Mouse (Mus musculus) brown adipose tissue, adult 24 weeks (tissue): ENCODE data around the gene Lsm7. TPM values are rescaled to one million over a fixed set of nuclear protein-coding genes. Genes with fewer than 3 reads are reported as not detected.

Experiments used
- H3K27ac ChIP-seq: fragments of 200-500 bp; replicated peaks from 2 replicates; pipeline ENCODE4 v1.5.1; 2012; ENCODE audit warnings: low read depth, mild to moderate bottlenecking, low read length
- H3K4me1 ChIP-seq: fragments of 200-500 bp; 2 replicates; pipeline ENCODE4 v1.6.1; 2012; ENCODE audit warnings: low read length, mixed read lengths; ENCODE audit not compliant: control insufficient read depth, insufficient read depth, insufficient read length
- H3K4me3 ChIP-seq: fragments of 200-500 bp; 2 replicates; pipeline ENCODE4 v1.5.1; 2012; ENCODE audit warnings: low read depth, mild to moderate bottlenecking, low read length, moderate library complexity; ENCODE audit not compliant: insufficient read depth
- polyA plus RNA-seq: library from polyadenylated mRNA; stranded (reverse); fragments of >200 nt; gene quantifications from 2 replicates; pipeline ENCODE4 v1.2.4, GENCODE M21; 2012; ENCODE audit not compliant: missing spikeins, insufficient read depth, insufficient read length

Gene Lsm7
- 55.6 and 61.3 TPM in 2 replicates for polyA plus RNA-seq

GRCm38 (mm10) chr10:80854913-80855748, at the start of gene Lsm7, which contains the start of gene Sppl2b:
Gene Lsm7, minus strand, starts transcription at chr10:80855209.
Gene Sppl2b, plus strand, starts transcription at chr10:80855275.
- H3K27ac ChIP-seq: 0 out of 2 replicates have a peak within 1 kb of the TSS, but pooled peaks have one; percentile 6
- peak within 1 kb of the TSS; percentile 62 for H3K4me3 ChIP-seq

DNA sequence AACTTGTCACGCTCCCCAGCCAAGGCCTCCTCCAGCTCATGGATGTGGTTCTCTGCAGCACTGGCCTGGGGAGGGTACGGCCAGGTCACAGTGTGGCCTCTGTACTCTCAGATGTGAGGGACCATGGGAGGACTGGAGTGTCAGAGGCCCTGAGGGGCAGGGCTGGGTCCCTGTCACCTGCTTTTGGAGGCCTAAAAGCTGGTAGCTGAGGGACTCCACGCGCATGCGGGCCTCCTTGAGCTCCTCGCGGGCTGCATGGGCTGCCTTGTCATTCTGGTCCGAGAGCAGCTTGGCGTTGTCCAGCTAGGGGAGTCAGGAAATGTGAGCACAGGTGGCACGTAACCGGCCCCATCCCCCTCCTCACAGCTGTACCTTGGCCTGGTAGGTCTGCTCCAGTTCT, 49.7 kb upstream of the Lsm7 start:
- Histone ChIP-seq H3K27ac (no peak overlapping the region), H3K4me1 (peaks cover 6% of the 10 kb centered on the region), H3K4me3 (no peak overlapping the region)

More at GRCm38 (mm10) chr10:80854913-80855748, at the start of gene Lsm7, which contains the start of gene Sppl2b:
- peaks cover 6% of the 10 kb centered on the region for H3K4me1 ChIP-seq

- H3K4me3 ChIP-seq: no peak overlapping the region
- no peak overlapping the region for H3K27ac ChIP-seq
- H3K4me1 ChIP-seq: peaks cover 8% of the 10 kb centered on the region
Observed at GRCm38 (mm10) chr10:80904004-80904693, 49.1 kb upstream of the Lsm7 start.

DNA sequence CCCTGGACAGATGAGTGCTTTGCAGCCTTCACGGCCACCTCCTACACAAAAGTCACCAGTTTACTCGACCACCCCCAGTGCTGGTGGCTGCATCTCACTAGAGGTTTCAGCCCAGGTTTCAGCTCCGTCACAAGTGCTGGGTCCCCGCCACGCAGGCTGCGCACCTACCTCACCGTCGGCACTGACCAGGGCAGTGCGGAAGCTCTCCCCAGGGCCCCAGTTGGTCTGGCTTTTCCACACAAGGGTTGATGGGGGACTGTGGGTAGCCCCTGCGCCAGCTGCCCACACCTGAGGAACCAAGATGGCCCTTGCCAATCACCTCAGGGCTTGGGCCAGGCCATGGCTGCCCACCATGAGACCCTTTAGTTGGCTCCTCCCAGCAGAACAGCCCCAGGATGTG, 48.3 kb upstream of the Lsm7 start:
- H3K27ac ChIP-seq: no peak overlapping the region
- peaks cover 10% of the 10 kb centered on the region for H3K4me1 ChIP-seq
- no peak overlapping the region for H3K4me3 ChIP-seq

GRCm38 (mm10) chr10:80902273-80902940, 47.4 kb upstream of the Lsm7 start:
- peaks cover 10% of the 10 kb centered on the region for H3K4me1 ChIP-seq
- H3K4me3 ChIP-seq: no peak overlapping the region
- no peak overlapping the region for H3K27ac ChIP-seq

- H3K27ac ChIP-seq: peak overlapping the region; percentile 22
- H3K4me3 ChIP-seq: no peak overlapping the region
- peaks cover 10% of the 10 kb centered on the region for H3K4me1 ChIP-seq
Observed at GRCm38 (mm10) chr10:80901409-80902272, 46.6 kb upstream of the Lsm7 start.

DNA sequence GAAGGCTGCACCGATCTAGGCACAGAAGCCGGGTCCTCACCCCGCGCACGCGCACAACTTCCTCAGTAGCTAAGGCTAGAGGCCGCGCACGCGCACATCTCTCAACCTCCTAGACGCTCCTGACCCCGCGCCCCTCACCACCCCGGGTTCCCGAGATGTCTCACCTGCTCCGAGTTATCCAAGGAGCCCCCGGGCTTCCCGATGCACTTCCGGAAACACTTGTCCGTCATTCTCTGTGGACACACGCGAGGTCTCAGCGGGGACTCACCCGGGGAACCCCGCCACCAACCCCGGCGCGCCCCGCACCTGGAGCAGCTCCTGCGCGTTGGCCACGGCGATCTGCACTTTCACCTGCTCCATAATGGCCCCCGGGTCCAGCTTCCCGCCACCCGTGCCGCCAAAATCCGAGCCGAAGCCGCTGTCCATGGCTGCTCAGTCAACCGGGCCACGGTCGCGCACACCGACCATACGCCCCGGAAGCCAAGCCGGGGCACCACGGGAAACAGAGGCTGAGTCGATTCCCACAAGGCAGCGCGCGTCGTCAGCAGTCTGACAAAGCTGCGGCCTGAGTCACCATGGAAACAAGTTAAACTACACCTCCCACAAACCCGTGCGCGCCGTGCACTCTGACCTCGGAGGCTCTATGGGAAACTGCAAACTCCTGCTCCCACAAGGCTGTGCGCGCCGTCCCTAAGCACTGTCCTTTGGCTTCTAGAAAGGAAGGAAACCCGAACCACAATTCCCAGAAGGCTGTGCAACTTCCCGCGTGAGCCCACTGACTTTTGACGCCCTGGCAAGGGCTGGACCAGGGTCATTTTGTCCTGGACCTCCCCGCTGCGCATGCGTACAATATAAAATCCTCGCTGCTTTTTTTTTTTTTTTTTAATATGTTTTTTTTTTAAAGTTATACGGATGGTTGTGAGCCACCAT, 45.6 kb upstream of the Lsm7 start, which contains the start of gene Timm13:
Gene Timm13 (minus strand): TSS at position 652 of the 930 bp plus-strand sequence.
- H3K4me3 ChIP-seq: peak within 1 kb of the TSS; percentile 79
- peaks cover 10% of the 10 kb centered on the region for H3K4me1 ChIP-seq
- peak within 1 kb of the TSS; percentile 64 for H3K27ac ChIP-seq

DNA sequence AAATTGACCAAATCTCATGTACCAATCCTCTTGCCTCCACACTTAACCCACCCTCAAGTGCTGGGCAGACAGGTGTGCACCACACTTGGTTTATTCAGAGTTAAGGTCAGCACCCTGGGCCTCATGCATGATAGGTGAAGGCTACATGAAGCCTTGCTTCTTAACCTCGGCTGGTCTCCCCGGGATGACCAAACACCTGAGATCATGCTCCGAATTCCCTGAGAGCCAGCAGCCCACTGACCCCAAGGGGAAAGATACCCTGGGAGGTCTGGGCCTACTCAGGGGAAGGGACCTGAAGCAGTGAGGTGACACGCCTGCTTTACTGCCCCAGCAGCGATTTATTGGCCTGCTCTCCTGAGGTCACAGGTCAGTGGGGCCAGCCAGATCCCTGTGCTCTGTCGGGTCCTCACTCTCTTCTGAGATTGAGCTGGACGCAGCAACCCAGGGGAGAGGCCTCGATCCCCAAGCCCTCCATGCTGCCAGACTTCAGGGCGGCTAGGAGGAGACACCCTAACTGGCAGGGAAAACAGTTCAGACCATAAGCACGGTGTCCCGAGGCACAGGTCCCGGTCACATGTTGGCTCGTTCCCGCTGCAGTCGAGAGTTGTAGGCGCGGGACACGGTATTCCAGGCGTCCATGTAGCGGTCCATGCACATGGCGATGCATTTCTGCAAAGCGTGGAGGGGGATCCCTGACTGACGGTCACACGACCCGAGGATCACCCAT, 44.7 kb upstream of the Lsm7 start:
- peak overlapping the region; percentile 13; the same call in 1 of the 2 replicates for H3K27ac ChIP-seq
- peak overlapping the region; percentile 79 for H3K4me3 ChIP-seq
- H3K4me1 ChIP-seq: peaks cover 10% of the 10 kb centered on the region

DNA sequence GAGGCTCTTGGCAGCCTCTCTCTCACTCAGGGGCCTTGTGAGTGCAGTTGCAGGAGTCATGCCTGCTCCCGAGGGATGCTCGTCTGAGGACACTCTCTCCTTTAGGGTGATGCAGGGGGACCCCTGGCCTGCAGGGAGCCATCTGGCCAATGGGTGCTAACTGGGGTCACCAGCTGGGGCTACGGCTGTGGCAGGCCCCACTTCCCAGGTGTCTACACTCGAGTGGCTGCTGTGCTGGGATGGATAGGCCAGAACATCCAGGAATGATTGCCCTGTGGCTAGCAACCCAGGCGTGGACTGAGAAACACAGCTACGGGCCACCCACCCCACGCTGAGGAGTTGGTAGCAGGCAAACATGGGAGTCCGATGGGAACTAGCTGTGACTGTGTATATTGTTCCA, 44.1 kb upstream of the Lsm7 start:
- Histone ChIP-seq H3K4me3 (peak overlapping the region; percentile 79), H3K4me1 (peaks cover 10% of the 10 kb centered on the region), H3K27ac (no peak overlapping the region)

- Histone ChIP-seq H3K4me3 (no peak overlapping the region), H3K27ac (no peak overlapping the region), H3K4me1 (peaks cover 10% of the 10 kb centered on the region)
Observed at GRCm38 (mm10) chr10:80897861-80898510, 43.0 kb upstream of the Lsm7 start.

GRCm38 (mm10) chr10:80896581-80897485, 41.8 kb upstream of the Lsm7 start:
- no peak overlapping the region for H3K27ac ChIP-seq
- H3K4me1 ChIP-seq: peaks cover 10% of the 10 kb centered on the region
- H3K4me3 ChIP-seq: no peak overlapping the region

DNA sequence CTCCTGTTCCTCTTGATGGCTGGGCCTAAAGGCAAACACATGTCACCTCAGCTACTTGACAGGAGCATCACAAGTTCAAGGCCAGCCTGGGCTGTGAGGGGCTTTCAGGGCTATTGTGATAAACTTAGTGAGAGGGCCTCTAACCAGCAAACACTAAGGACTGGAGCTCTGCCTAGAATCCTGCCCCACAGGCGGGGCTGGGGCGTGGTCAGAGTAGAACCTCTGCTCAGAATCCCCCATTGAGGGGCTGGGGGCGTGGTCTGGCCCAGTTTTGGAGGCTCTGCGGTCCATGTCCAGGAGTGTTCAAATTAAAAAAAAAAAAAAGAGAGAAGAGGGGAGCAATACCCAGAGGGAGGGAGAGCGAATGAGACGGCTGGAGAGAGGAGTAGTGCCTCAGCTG, 40.7 kb upstream of the Lsm7 start:
- Histone ChIP-seq H3K27ac (no peak overlapping the region), H3K4me1 (peaks cover 6% of the 10 kb centered on the region), H3K4me3 (no peak overlapping the region)
